ENCODE assay signal across 16 mouse cellular contexts in the genomic region with DNA sequence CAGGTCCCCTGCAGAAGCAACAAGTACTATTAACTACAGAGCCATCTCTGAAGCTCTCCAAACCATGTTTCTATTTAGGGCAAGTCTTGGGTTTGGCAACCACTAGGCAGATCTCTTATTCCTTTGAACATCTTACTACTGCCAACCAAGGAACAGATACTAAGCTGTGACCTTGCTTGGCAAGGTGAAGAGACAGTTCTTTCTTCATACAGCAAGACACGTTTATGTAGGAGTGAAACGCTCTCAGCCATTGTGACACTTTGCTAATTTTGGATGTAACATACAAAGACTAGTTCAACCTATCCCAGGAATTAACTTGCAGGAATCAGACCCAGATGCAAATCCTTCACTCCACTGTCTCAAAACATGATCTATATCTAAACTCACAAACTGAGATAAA.
"Had no signal": no experiment of that assay in that cellular context is flagged by ENCODE, and none has a peak within 500 bp of the region (broad histone marks: within the 10 kb centered on the region; RNA-seq: fewer than 3 reads in every experiment).

No protein-coding gene starts in this region.

- ATAC-seq: hindbrain, embryonic 16.5 days; inflammation-experienced regulatory T-cells, adult 6 months; intestine, embryonic 15.5 days; intestine, postnatal 0 days had no signal

- DNase-seq: gastrocnemius, adult 2 months; gastrocnemius, postnatal 14 days; gastrocnemius, postnatal 36 days; heart, adult 2 months; heart, postnatal 4 days; kidney, adult 18-20 months; kidney, adult 8-10 months; kidney, postnatal 10 days; kidney, postnatal 25 days; kidney, postnatal 4 days; liver; liver, embryonic 13.5 days had no signal
